Mouse (Mus musculus) C2C12 (cell line): Measurements from ENCODE around the gene Unc5cl.

Source experiments
- CEBPB ChIP-seq: IDR thresholded peaks from one replicate; pipeline ENCODE4 v1.6.1; 2011; ENCODE audit warnings: low read depth, mild to moderate bottlenecking, control low read depth, moderate library complexity
- CTCF ChIP-seq: IDR thresholded peaks from one replicate; pipeline ENCODE4 v1.5.1; 2011; ENCODE audit not compliant: control insufficient read depth, insufficient read depth, insufficient read length
- FOSL1 ChIP-seq: IDR thresholded peaks from one replicate; pipeline ENCODE4 v1.8.0; 2011; ENCODE audit warnings: mild to moderate bottlenecking, low read length; ENCODE audit not compliant: poor library complexity, insufficient read depth, severe bottlenecking
- MYOD1 ChIP-seq: IDR thresholded peaks from one replicate; pipeline ENCODE4 v1.6.1; 2011; ENCODE audit warnings: low read depth; ENCODE audit not compliant: control insufficient read depth, insufficient read length
- USF1 ChIP-seq: IDR thresholded peaks from one replicate; pipeline ENCODE4 v1.6.1; 2011; ENCODE audit warnings: low read depth, mild to moderate bottlenecking, control low read depth, moderate library complexity

- TF ChIP-seq CTCF (no peak), CEBPB (no peak), FOSL1 (no peak), MYOD1 (no peak), USF1 (no peak)
Observed at GRCm38 (mm10) chr17:48543301-48543765, 88.6 kb downstream of the Unc5cl start.
